Mouse (Mus musculus) hindbrain, embryonic 11.5 days (tissue): ENCODE results near the gene Mbtps2. TPM values are rescaled to one million over a fixed set of nuclear protein-coding genes. Genes with fewer than 3 reads are reported as not detected.

Experiments
- ATAC-seq: fragments of 200-750 bp; cut with Nextera tagmentation; 2 replicates; pipeline ENCODE4 v1.8.0; 2017; ENCODE audit warnings: mild to moderate bottlenecking, moderate TSS enrichment, moderate library complexity; ENCODE audit not compliant: low FRiP score
- DNase-seq: peaks from one replicate; pipeline ENCODE4 v3.0.0-alpha.2; 2015; ENCODE audit warnings: low spot score
- H3K27ac ChIP-seq: fragments of 300-500 bp; sonication (generic); 2 replicates; pipeline ENCODE4 v1.5.1; 2014; ENCODE audit warnings: mild to moderate bottlenecking, low read depth, low read length
- H3K27me3 ChIP-seq: fragments of 300-500 bp; sonication (generic); 2 replicates; pipeline ENCODE4 v1.6.1; 2014; ENCODE audit warnings: mild to moderate bottlenecking, low read length, moderate library complexity, mixed read lengths; ENCODE audit not compliant: control insufficient read depth, insufficient read depth
- H3K36me3 ChIP-seq: fragments of 300-500 bp; sonication (generic); 2 replicates; pipeline ENCODE4 v1.6.1; 2014; ENCODE audit warnings: mild to moderate bottlenecking, low read length, moderate library complexity, mixed read lengths; ENCODE audit not compliant: control insufficient read depth, insufficient read depth
- H3K4me1 ChIP-seq: fragments of 300-500 bp; sonication (generic); replicated peaks from 2 replicates; pipeline ENCODE4 v1.6.1; 2014; ENCODE audit warnings: low read length, mixed read lengths; ENCODE audit not compliant: control insufficient read depth, insufficient read depth
- H3K4me2 ChIP-seq: fragments of 300-500 bp; sonication (generic); replicated peaks from 2 replicates; pipeline ENCODE4 v1.6.1; 2014; ENCODE audit warnings: mild to moderate bottlenecking, low read depth, low read length
- H3K4me3 ChIP-seq: fragments of 300-500 bp; sonication (generic); 2 replicates; pipeline ENCODE4 v1.5.1; 2014; ENCODE audit warnings: low read depth, low read length
- H3K9ac ChIP-seq: fragments of 300-500 bp; sonication (generic); 2 replicates; pipeline ENCODE4 v1.6.1; 2014; ENCODE audit warnings: low read depth, low read length
- H3K9me3 ChIP-seq: fragments of 300-500 bp; sonication (generic); 2 replicates; pipeline ENCODE4 v1.6.1; 2016; ENCODE audit warnings: low read length; ENCODE audit not compliant: control insufficient read depth
- WGBS: fragments of 180-500 bp; shearing (Covaris S2); extraction: QIAGEN DNeasy Blood & Tissue Kit; methylation state at CpG from one replicate; pipeline ENCODE4 v1.1.7; 2014; 5-methylcytosine and 5-hydroxymethylcytosine counted together
- polyA plus RNA-seq: library from polyadenylated mRNA; unstranded; fragments of >200 nt; fragmentation: Nextera tagmentation; extraction: Ambion mirVana; gene quantifications from 2 replicates; pipeline ENCODE4 v1.2.1, GENCODE M21; 2014

The Mbtps2 gene
- polyA plus RNA-seq, 1 experiment from 2014 or later, result 28.0 TPM

DNA sequence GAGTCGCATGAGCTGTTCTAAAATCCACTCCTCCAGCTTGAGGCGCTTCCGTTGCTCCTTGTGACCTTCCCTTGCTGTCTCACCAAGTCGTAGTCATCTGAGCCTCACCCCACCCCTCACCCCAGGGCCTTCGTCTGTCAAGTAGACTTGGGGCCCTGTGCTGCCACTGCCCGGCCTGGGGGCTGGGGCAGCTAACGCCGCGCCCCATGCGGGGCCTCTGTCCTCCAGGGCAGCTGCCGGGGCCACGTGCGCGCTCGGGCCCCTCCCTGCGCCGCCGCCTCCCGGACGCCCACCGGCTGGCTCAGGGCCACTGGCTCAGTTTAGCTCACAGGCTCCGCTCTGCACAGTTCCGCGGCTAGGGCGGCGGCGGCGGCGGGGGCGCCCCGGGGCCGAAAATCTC, 14.4 kb upstream of the Mbtps2 start:
- Histone ChIP-seq H3K4me1 (no peaks in the 10 kb centered on the region), H3K36me3 (no peaks in the 10 kb centered on the region), H3K4me3 (no peak overlapping the region), H3K27ac (no peak overlapping the region), H3K9me3 (no peaks in the 10 kb centered on the region), H3K27me3 (no peaks in the 10 kb centered on the region), H3K9ac (no peak overlapping the region), H3K4me2 (peak overlapping the region; percentile 32)
- peak; percentile 45 for ATAC-seq
- WGBS, result 31% methylated on average over 17 of the region's 32 CpGs
- DNase-seq, result no peak

DNA sequence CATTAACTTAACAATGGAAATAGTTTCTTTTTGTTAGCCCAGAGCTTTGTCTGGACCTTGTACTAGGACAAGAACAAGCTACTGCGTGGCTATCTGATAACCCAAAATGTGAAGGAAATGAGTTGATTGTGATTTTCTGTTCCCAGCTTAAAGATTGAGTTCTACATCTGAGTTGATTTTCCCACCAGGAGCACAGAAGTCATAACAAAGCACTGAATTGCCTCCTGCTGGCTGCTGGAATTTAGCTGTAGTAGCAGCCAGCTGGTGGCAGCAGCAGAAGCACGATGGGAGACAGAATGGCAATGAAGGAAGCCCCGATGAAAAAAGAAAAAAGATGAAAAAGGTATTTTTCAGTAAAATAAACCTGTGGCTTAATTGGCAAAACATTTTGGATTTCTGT, 2.9 kb upstream of the Mbtps2 start:
- Histone ChIP-seq H3K36me3 (no peaks in the 10 kb centered on the region), H3K4me3 (no peak overlapping the region), H3K9me3 (no peaks in the 10 kb centered on the region), H3K9ac (no peak overlapping the region), H3K27me3 (no peaks in the 10 kb centered on the region), H3K4me1 (no peaks in the 10 kb centered on the region), H3K4me2 (no peak overlapping the region), H3K27ac (no peak overlapping the region)
- DNase-seq (peak; percentile 52), ATAC-seq (no peak)
- 16% methylated on average over 3 of the region's 3 CpGs for WGBS

DNA sequence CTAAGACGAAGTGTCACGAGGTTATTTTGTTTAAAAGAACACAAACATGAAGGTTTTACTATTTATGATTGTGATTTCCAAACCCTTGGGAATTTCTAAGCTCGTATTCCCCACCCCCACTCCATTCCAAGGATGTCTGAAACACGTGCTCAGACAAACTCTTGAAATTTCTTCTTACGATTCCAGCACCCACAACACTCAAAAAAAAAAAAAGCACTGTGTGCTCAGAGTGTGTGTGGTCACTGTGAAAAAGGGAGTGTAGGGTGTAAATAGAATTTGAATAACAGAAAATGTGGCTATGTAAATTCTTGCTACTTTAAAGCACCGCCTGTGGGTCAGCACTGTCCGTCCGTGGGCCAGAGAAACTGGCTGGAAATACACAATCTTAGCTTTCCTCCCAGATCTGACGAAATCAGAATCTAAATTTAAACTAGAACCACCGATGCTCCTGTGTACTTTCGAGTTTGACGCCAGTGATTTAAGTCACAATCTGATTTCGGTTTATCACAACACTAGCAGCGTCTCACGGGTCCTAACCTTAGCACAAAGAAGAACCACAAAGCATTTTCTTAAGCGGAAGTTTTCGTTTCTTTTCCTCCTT, 830 bp downstream of the Mbtps2 start:
- Histone ChIP-seq H3K36me3 (no peaks in the 10 kb centered on the region), H3K9ac (peak overlapping the region; percentile 75), H3K4me1 (no peaks in the 10 kb centered on the region), H3K4me3 (peak overlapping the region; percentile 59), H3K27ac (peak overlapping the region; percentile 85), H3K9me3 (no peaks in the 10 kb centered on the region), H3K27me3 (no peaks in the 10 kb centered on the region), H3K4me2 (peak overlapping the region; percentile 34)
- 23% methylated on average over 17 of the region's 17 CpGs for WGBS
- DNase-seq (peak; percentile 25), ATAC-seq (peak; percentile 22)

DNA sequence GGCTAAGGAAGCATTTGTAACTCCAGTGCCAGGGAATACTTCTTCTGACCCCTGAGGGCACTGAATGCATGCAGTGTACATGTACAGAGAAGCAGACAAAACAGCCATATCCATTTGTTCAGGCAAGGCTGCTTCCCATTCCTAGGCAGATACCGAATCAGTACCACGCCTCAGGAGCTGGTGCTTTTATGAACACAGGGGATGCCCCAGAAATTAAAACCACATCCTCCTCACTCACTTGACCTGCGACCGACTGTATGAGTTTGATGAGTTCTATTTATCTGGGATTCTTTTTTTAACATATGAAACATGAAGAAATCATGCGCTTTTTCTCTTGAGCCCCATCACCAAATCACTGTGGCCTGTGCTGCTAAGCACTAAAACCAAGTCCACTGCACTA, 1.7 kb downstream of the Mbtps2 start:
- Histone ChIP-seq H3K27me3 (no peaks in the 10 kb centered on the region), H3K27ac (no peak overlapping the region), H3K9me3 (no peaks in the 10 kb centered on the region), H3K9ac (no peak overlapping the region), H3K4me2 (no peak overlapping the region), H3K4me3 (peak overlapping the region; percentile 59; the same call in 1 of the 2 replicates), H3K36me3 (no peaks in the 10 kb centered on the region), H3K4me1 (no peaks in the 10 kb centered on the region)
- DNase-seq (no peak), ATAC-seq (no peak)
- WGBS, result 85% methylated on average over 5 of the region's 5 CpGs

DNA sequence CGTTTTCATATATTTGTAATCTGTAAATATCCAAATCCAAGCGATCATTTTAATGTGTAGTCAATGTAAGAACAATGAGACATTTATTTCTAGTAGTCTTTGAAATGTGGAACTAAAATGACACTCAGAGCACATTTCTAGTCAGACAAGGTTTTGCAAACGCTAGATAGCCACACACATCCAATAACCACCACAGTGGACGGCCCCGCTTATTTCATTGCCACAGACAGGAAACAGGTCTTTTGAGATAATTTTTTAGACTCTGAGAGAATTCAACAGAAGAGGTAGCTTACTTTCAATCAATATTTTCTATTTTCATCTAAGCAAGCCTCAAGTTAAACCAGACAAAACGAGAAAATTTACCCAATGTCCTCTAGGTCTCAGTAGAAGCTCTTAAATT, 2.6 kb downstream of the Mbtps2 start:
- Histone ChIP-seq H3K4me3 (no peak overlapping the region), H3K9me3 (no peaks in the 10 kb centered on the region), H3K9ac (no peak overlapping the region), H3K27ac (no peak overlapping the region), H3K4me1 (no peaks in the 10 kb centered on the region), H3K4me2 (no peak overlapping the region), H3K36me3 (no peaks in the 10 kb centered on the region), H3K27me3 (no peaks in the 10 kb centered on the region)
- WGBS, result 87% methylated on average over 6 of the region's 6 CpGs
- DNase-seq, result no peak
- ATAC-seq, result no peak

DNA sequence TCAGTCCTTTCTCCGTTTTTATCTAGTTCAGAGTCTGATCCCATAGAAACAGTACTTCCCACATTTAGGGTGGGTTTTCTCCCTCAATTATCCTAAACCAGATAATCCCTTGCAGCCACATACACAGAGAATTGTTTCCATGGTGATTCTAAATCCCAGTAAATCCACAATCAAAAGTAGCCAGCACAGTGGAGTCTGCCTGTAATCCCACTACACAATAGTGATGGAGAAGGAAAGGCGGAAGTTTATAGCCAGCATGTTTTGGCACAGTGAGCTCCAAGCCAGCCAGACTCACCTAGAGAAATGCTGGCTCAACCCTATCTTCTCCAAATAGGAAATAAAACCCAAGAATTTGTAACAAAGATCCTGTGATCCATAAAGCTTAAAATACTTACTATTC, 3.9 kb downstream of the Mbtps2 start:
- Histone ChIP-seq H3K4me3 (no peak overlapping the region), H3K4me2 (no peak overlapping the region), H3K36me3 (no peaks in the 10 kb centered on the region), H3K27ac (no peak overlapping the region), H3K9me3 (no peaks in the 10 kb centered on the region), H3K27me3 (no peaks in the 10 kb centered on the region), H3K4me1 (no peaks in the 10 kb centered on the region), H3K9ac (no peak overlapping the region)
- DNase-seq, result no peak
- no peak for ATAC-seq
- 91% methylated on average over 2 of the region's 2 CpGs for WGBS

DNA sequence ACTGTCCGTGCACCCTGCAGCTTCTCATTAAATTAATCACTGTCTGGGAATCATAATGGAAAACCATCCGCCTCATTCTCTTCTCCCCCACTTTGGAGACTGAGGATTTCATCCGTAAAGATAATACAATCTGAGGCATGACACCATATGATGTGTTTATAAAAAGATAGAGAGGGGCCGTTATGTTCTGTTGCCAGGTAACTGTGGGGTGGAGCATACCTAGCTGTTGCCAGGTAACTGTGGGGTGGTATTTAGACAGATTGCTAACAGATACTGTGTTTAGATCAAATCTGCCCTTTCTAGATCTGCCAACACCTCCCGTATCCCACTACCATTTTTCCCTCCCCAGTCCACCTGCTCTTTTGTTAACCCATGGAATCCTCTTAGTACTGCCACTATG, 11.5 kb downstream of the Mbtps2 start:
- ATAC-seq (no peak), DNase-seq (no peak)
- no peaks in the 10 kb centered on the region for H3K9me3 ChIP-seq
- no peak overlapping the region for H3K9ac ChIP-seq
- H3K27ac ChIP-seq, result no peak overlapping the region
- H3K4me3 ChIP-seq, result no peak overlapping the region
- no peak overlapping the region for H3K4me2 ChIP-seq
- H3K27me3 ChIP-seq, result no peaks in the 10 kb centered on the region
- WGBS, result 77% methylated on average over 5 of the region's 5 CpGs
- H3K36me3 ChIP-seq, result no peaks in the 10 kb centered on the region
- H3K4me1 ChIP-seq, result no peaks in the 10 kb centered on the region

DNA sequence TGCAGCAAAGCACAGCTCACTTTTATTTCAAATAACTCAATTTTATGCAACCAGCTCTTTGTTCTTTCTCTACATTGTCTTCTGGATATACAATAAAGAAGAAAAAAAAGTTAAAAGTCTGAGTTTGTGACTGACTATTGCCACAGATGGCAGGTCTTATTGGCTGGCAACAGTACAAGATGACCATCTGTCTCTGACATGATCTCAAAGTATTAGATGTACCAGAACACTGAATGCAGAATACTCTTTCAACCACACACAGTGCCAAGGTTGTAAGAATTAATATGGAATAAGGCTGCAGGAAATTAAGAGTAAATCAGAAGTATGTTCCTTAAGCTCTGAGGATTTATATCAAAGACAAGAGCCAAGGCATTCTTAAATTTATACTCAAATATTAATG, 12.1 kb downstream of the Mbtps2 start:
- Histone ChIP-seq H3K27ac (no peak overlapping the region), H3K36me3 (no peaks in the 10 kb centered on the region), H3K9ac (no peak overlapping the region), H3K4me3 (no peak overlapping the region), H3K4me2 (no peak overlapping the region), H3K4me1 (no peaks in the 10 kb centered on the region), H3K27me3 (no peaks in the 10 kb centered on the region), H3K9me3 (no peaks in the 10 kb centered on the region)
- DNase-seq, result no peak
- no peak for ATAC-seq

DNA sequence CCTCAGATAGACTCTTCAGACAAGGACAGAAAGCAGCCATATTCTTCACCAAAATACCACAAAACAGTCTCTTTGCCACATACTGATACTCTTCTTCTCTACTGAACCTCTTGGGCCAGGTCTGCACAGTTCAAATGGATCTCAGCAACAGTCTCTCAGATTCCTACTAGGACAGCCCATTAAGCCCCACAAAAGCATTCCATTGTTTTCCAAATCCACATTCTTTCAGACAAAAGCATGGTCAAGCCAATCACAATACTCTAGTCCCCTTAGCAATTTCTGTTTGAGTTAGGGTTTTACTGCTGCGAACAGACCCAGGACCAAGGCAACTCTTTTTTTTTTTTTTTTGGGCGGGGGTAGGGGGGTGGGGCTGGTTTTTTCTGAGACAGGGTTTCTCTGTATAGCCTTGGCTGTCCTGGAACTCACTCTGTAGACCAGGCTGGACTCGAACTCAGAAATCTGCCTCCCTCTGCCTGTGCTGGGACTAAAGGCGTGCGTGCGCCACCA, 19.4 kb downstream of the Mbtps2 start:
- Histone ChIP-seq H3K4me2 (no peak overlapping the region), H3K9me3 (no peaks in the 10 kb centered on the region), H3K27me3 (no peaks in the 10 kb centered on the region), H3K9ac (no peak overlapping the region), H3K36me3 (no peaks in the 10 kb centered on the region), H3K4me1 (no peaks in the 10 kb centered on the region), H3K27ac (no peak overlapping the region), H3K4me3 (no peak overlapping the region)
- no peak for ATAC-seq
- DNase-seq, result no peak
- WGBS, result 79% methylated on average over 6 of the region's 6 CpGs
